29 mouse cellular contexts compared by ENCODE assay signal in the genomic region with DNA sequence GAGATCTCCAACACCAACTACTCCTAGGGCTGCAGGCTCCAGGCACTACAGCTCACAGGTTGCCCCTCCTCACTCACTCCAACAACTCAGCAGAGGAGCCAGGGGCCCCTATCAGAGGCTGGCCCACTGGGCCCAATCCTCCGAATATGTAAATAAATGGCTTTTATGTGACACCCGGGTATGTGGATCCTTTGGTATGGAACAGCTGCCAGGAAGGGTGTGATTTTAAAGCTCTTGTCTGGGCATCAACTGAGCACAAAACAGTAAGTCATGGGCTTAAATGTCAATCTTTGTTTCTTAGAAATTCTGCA. TPM values are rescaled to one million over a fixed set of nuclear protein-coding genes. Genes with fewer than 3 reads are reported as not detected.
"Had no signal": no experiment of that assay in that cellular context is flagged by ENCODE, and none has a peak within 500 bp of the region (broad histone marks: within the 10 kb centered on the region; RNA-seq: fewer than 3 reads in every experiment).

No protein-coding gene starts in this region.

- DNase-seq: kidney, adult 9 months; kidney, postnatal 14 days; layer of hippocampus, adult 9-11 months; lung, adult 2 months; lung, postnatal 14 days; lung, postnatal 4 days; right cerebral cortex, adult 18-20 months; right cerebral cortex, postnatal 14 days; right cerebral cortex, postnatal 4 days; thymus, adult 18-20 months; thymus, postnatal 36 days had no signal

- ATAC-seq: midbrain, embryonic 15.5 days had no signal

- H3K27me3 ChIP-seq: limb, embryonic 13.5 days; liver, embryonic 15.5 days; midbrain, embryonic 12.5 days; midbrain, embryonic 15.5 days; neural tube, embryonic 12.5 days; neural tube, embryonic 15.5 days had no signal

- H3K27ac ChIP-seq: limb, embryonic 10.5 days; limb, embryonic 13.5 days; liver, embryonic 15.5 days; midbrain, embryonic 12.5 days; midbrain, embryonic 15.5 days; neural tube, embryonic 12.5 days; neural tube, embryonic 15.5 days had no signal

- H3K9me3 ChIP-seq: limb, embryonic 10.5 days; limb, embryonic 13.5 days; liver, embryonic 15.5 days; midbrain, embryonic 12.5 days; midbrain, embryonic 15.5 days; neural tube, embryonic 12.5 days; neural tube, embryonic 15.5 days had no signal

- H3K4me3 ChIP-seq: limb, embryonic 10.5 days; limb, embryonic 13.5 days; liver, embryonic 15.5 days; midbrain, embryonic 12.5 days; midbrain, embryonic 15.5 days; neural tube, embryonic 12.5 days; neural tube, embryonic 15.5 days had no signal

- H3K4me2 ChIP-seq: limb, embryonic 13.5 days; liver, embryonic 15.5 days; midbrain, embryonic 12.5 days; midbrain, embryonic 15.5 days; neural tube, embryonic 12.5 days; neural tube, embryonic 15.5 days had no signal

- H3K9ac ChIP-seq: limb, embryonic 13.5 days; liver, embryonic 15.5 days; midbrain, embryonic 12.5 days; midbrain, embryonic 15.5 days; neural tube, embryonic 12.5 days; neural tube, embryonic 15.5 days had no signal

RNA-seq across cellular contexts. Expression of a gene that starts 34.8 kb away (rescaled TPM):
- total RNA-seq: layer of hippocampus, adult 18-20 months; layer of hippocampus, postnatal 25 days; left cerebral cortex, adult 18-20 months; left cerebral cortex, postnatal 25 days; liver, adult 2 months; megakaryocyte-erythroid progenitor cell, adult 5-6 weeks had no signal
- polyA plus RNA-seq: kidney, embryonic 16.5 days; limb, embryonic 10.5 days; limb, embryonic 13.5 days; liver, adult 2 months; liver, embryonic 15.5 days; lung, adult 2 months; lung, embryonic 16.5 days; midbrain, embryonic 12.5 days; midbrain, embryonic 15.5 days; neural tube, embryonic 12.5 days; neural tube, embryonic 15.5 days; stomach, embryonic 14.5 days; urinary bladder, adult 2 months had no signal

RNA-seq across cellular contexts. Expression of a gene that starts 49.8 kb away (rescaled TPM):
- total RNA-seq: layer of hippocampus, adult 18-20 months; layer of hippocampus, postnatal 25 days; left cerebral cortex, adult 18-20 months; left cerebral cortex, postnatal 25 days; liver, adult 2 months; megakaryocyte progenitor cell, adult 5-6 weeks; megakaryocyte-erythroid progenitor cell, adult 5-6 weeks had no signal
- polyA plus RNA-seq: kidney, embryonic 16.5 days; limb, embryonic 10.5 days; limb, embryonic 13.5 days; liver, adult 2 months; liver, embryonic 15.5 days; lung, adult 2 months; lung, embryonic 16.5 days; midbrain, embryonic 12.5 days; midbrain, embryonic 15.5 days; neural tube, embryonic 12.5 days; neural tube, embryonic 15.5 days; stomach, embryonic 14.5 days; urinary bladder, adult 2 months had no signal
